Mouse (Mus musculus): ENCODE data around the gene Lrp8. TPM values are rescaled to one million over a fixed set of nuclear protein-coding genes. Genes with fewer than 3 reads are reported as not detected.

Lrp8 gene
- polyA plus RNA-seq, 1 experiment from 2014 or later, result 21.3 TPM

DNA sequence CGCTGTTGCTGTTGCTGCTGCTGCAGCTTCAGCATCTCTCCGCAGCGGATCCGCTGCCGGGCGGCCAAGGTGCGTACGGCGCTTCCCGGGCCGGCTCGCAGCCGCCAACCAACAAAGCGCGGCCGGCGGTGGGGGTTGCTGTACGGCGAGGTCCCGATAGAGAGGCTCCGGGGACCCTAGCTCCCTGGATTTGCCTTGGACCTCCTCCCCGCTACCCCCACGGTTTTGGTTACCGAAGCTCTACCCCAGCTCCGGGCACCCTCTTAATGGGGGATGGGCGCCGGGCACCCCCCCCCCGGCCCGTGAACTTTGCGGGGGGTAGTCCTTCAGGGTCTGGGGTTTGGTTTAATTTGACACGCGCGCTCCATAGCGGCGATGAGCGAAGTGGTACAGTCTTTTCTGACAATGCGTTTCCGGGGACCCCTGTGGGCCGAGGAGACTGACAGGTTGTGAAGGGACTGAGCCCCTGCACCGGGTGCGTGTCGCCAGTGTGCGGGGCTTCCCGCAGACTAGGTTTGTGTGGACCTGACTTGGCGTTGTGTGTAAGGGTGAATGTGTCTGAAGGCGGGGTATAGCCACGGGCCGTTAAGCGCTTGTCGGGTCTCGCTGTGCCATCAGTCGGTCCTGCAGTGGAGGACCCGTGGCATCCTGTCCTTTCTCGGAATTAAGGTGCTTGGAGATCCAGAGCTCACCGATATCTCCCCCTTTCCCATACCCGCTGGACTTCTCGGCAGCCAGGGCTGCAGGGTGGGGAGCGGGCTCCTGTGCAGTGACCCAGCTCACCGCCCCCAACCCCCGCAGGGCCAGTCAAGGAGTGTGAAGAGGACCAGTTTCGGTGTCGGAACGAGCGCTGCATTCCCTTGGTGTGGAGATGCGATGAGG lies 630 bp downstream of the Lrp8 start:
- peak overlapping the region; percentile 95 for H3K9ac ChIP-seq (ENCODE audit: low read length)
- peak; percentile 10 for ATAC-seq (ENCODE audit: low FRiP score)
- peak; percentile 97 for DNase-seq (ENCODE audit: low spot score, missing footprints)
- H3K9me3 ChIP-seq (ENCODE audit: control insufficient read depth, low read length), result no peaks in the 10 kb centered on the region
- H3K4me3 ChIP-seq (ENCODE audit: low read depth, low read length), result peak overlapping the region; percentile 84
- no peaks in the 10 kb centered on the region for H3K36me3 ChIP-seq (ENCODE audit: control insufficient read depth, insufficient read depth, low read length)
- H3K4me1 ChIP-seq (ENCODE audit: control insufficient read depth, insufficient read depth, low read length), result peaks cover 17% of the 10 kb centered on the region
- no peaks in the 10 kb centered on the region for H3K27me3 ChIP-seq (ENCODE audit: control insufficient read depth, insufficient read depth, low read length)
- H3K4me2 ChIP-seq, result peak overlapping the region; percentile 98
- peak overlapping the region; percentile 90 for H3K27ac ChIP-seq (ENCODE audit: low read depth, low read length)
- under 1% methylated on average over 65 of the region's 65 CpGs for WGBS

DNA sequence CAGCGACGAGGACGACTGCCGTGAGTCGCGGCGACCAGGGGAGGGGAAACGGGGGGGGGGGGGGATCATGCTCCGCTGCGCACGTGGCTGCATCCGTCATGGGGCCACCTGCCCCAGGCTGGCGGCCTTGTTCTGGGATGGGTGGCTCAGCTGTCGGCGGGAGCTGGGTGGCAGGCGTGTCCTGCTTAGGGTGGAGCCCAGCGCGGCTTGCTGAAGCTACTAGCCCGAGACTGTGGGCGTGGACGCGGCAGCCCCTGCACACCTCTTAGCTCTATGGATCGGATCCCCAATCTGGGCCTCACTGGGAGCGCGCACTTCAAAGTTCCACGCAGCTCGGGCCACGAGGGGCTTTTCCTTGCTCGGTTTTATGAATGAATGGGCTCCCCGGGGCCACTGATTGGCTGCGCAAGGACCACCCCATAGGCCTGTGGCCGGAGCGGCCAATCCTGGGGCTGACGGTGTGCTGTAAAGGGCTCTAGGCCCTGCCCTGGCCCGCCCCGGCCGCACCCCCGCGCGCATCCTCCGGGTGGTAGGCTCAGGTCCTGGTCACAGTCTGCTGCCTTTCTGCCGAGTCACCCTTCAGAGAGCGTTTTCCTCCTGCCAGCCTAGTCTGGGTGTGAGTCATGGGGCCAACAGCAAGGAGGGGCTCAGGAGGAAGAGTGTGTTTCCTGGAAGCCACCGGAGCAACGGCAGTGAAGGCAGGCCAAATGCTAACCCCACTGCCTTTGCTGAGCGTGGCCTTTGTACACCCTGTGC lies 1.5 kb downstream of the Lrp8 start:
- under 1% methylated on average over 40 of the region's 46 CpGs for WGBS
- Histone ChIP-seq H3K36me3 (ENCODE audit: control insufficient read depth, insufficient read depth, low read length) (no peaks in the 10 kb centered on the region), H3K4me3 (ENCODE audit: low read depth, low read length) (peak overlapping the region; percentile 84), H3K4me1 (ENCODE audit: control insufficient read depth, insufficient read depth, low read length) (peaks cover 17% of the 10 kb centered on the region), H3K27me3 (ENCODE audit: control insufficient read depth, insufficient read depth, low read length) (no peaks in the 10 kb centered on the region), H3K27ac (ENCODE audit: low read depth, low read length) (peak overlapping the region; percentile 90; the same call in 1 of the 2 replicates), H3K4me2 (peak overlapping the region; percentile 98), H3K9me3 (ENCODE audit: control insufficient read depth, low read length) (no peaks in the 10 kb centered on the region), H3K9ac (ENCODE audit: low read length) (peak overlapping the region; percentile 95)
- peak; percentile 97 for DNase-seq (ENCODE audit: low spot score, missing footprints)
- peak; percentile 91 for ATAC-seq (ENCODE audit: low FRiP score)

DNA sequence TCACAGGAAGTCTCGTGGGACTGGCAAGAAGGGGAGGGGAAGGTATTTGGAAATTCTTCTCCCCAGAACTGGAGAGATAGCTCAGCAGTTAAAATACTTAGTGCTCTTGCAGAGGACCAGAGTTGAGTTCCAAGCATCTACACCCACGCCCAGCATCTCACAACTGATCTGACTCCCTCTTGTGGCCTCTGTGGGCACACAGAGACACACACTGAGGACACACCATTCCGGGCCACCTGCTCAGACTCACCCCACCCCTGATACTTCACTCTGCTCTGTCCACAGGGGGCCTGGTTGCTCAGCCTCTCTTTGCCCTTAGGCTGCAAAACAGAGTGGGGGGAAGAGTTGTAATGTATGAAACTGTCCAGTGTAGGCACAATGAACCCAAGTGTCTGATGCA lies 3.4 kb downstream of the Lrp8 start:
- DNase-seq (ENCODE audit: low spot score, missing footprints) (peak; percentile 79), ATAC-seq (ENCODE audit: low FRiP score) (no peak)
- no peak overlapping the region for H3K4me3 ChIP-seq (ENCODE audit: low read depth, low read length)
- 70% methylated on average over 3 of the region's 3 CpGs for WGBS
- H3K9ac ChIP-seq (ENCODE audit: low read length), result no peak overlapping the region
- no peaks in the 10 kb centered on the region for H3K9me3 ChIP-seq (ENCODE audit: control insufficient read depth, low read length)
- no peaks in the 10 kb centered on the region; the same call in 1 of the 2 replicates for H3K36me3 ChIP-seq (ENCODE audit: control insufficient read depth, insufficient read depth, low read length)
- H3K27ac ChIP-seq (ENCODE audit: low read depth, low read length), result no peak overlapping the region
- H3K27me3 ChIP-seq (ENCODE audit: control insufficient read depth, insufficient read depth, low read length), result no peaks in the 10 kb centered on the region
- H3K4me1 ChIP-seq (ENCODE audit: control insufficient read depth, insufficient read depth, low read length), result peaks cover 17% of the 10 kb centered on the region
- no peak overlapping the region for H3K4me2 ChIP-seq

DNA sequence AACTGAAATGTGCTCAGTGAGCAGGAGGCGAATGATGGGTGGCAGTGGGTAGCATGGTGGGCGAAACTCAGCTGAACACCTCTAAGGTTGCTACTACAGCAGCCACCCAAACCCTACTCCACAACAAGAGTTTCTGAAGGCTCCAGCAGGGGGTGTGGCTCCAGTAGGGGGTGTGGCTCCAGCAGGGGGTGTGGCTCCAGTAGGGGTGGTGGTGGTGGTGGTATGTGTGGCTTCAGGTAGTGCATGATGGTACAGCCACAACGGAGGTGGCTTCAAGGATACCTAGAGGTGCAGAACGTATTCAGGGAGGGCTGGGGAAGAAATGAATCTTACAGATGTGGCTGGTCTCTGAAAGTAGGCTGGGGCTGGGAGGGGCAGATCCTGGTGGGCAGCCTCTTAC lies 5.7 kb downstream of the Lrp8 start:
- no peaks in the 10 kb centered on the region for H3K9me3 ChIP-seq (ENCODE audit: control insufficient read depth, low read length)
- no peaks in the 10 kb centered on the region for H3K27me3 ChIP-seq (ENCODE audit: control insufficient read depth, insufficient read depth, low read length)
- no peak overlapping the region for H3K27ac ChIP-seq (ENCODE audit: low read depth, low read length)
- DNase-seq (ENCODE audit: low spot score, missing footprints) (peak; percentile 74), ATAC-seq (ENCODE audit: low FRiP score) (no peak)
- H3K4me1 ChIP-seq (ENCODE audit: control insufficient read depth, insufficient read depth, low read length), result peaks cover 20% of the 10 kb centered on the region
- 73% methylated on average over 4 of the region's 4 CpGs for WGBS
- H3K36me3 ChIP-seq (ENCODE audit: control insufficient read depth, insufficient read depth, low read length), result no peaks in the 10 kb centered on the region; the same call in 1 of the 2 replicates
- H3K4me2 ChIP-seq, result no peak overlapping the region
- H3K4me3 ChIP-seq (ENCODE audit: low read depth, low read length), result no peak overlapping the region
- H3K9ac ChIP-seq (ENCODE audit: low read length), result no peak overlapping the region

DNA sequence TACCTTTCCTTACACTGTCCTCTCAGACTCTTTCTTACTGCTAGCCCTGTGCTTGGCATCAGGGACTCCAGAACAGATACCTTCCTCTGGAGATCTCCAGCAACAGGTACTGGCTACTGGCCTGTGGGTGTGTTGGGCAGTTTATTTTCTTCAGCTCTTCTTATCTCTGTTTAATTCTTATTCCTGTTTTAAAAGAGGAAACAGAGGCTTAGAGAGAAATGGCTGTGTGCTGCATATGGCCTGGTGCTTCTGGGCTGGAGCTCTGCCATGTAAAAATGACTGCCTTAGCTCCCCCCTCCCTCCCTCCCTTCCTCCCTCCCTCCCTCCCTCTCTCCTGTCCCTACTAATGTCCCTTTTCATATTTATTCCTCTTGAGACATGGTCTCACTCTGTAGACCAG lies 6.6 kb downstream of the Lrp8 start:
- DNase-seq (ENCODE audit: low spot score, missing footprints), result no peak
- H3K36me3 ChIP-seq (ENCODE audit: control insufficient read depth, insufficient read depth, low read length), result no peaks in the 10 kb centered on the region; the same call in 1 of the 2 replicates
- H3K27me3 ChIP-seq (ENCODE audit: control insufficient read depth, insufficient read depth, low read length), result no peaks in the 10 kb centered on the region
- H3K9ac ChIP-seq (ENCODE audit: low read length), result no peak overlapping the region
- H3K9me3 ChIP-seq (ENCODE audit: control insufficient read depth, low read length), result no peaks in the 10 kb centered on the region
- H3K4me1 ChIP-seq (ENCODE audit: control insufficient read depth, insufficient read depth, low read length), result peaks cover 17% of the 10 kb centered on the region
- no peak overlapping the region for H3K4me3 ChIP-seq (ENCODE audit: low read depth, low read length)
- no peak overlapping the region for H3K4me2 ChIP-seq
- no peak for ATAC-seq (ENCODE audit: low FRiP score)
- no peak overlapping the region for H3K27ac ChIP-seq (ENCODE audit: low read depth, low read length)

DNA sequence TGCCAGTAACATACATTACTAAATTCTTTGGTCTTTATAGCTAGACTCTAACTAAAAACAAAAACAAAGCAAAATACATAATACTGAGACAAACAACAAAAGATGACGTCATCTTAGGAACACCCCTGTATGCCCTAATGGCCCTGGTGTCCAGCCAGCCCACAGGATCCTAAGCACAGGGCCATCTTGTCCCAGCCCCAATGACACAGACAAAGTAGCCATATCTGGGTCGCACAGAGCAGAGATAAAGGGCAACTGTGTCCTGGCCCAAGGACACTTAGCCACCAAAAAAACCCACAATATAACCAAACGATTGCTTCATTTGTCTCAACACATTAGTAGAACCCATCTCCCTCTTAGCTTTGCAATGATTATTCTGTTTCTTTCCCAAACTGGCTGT lies 8.9 kb downstream of the Lrp8 start:
- Histone ChIP-seq H3K27ac (ENCODE audit: low read depth, low read length) (no peak overlapping the region), H3K36me3 (ENCODE audit: control insufficient read depth, insufficient read depth, low read length) (no peaks in the 10 kb centered on the region; the same call in 1 of the 2 replicates), H3K4me1 (ENCODE audit: control insufficient read depth, insufficient read depth, low read length) (peaks cover 4% of the 10 kb centered on the region), H3K27me3 (ENCODE audit: control insufficient read depth, insufficient read depth, low read length) (no peaks in the 10 kb centered on the region), H3K9ac (ENCODE audit: low read length) (no peak overlapping the region), H3K4me3 (ENCODE audit: low read depth, low read length) (no peak overlapping the region), H3K4me2 (no peak overlapping the region), H3K9me3 (ENCODE audit: control insufficient read depth, low read length) (no peaks in the 10 kb centered on the region)
- DNase-seq (ENCODE audit: low spot score, missing footprints), result peak; percentile 59
- ATAC-seq (ENCODE audit: low FRiP score), result no peak
- 87% methylated on average over 3 of the region's 3 CpGs for WGBS

DNA sequence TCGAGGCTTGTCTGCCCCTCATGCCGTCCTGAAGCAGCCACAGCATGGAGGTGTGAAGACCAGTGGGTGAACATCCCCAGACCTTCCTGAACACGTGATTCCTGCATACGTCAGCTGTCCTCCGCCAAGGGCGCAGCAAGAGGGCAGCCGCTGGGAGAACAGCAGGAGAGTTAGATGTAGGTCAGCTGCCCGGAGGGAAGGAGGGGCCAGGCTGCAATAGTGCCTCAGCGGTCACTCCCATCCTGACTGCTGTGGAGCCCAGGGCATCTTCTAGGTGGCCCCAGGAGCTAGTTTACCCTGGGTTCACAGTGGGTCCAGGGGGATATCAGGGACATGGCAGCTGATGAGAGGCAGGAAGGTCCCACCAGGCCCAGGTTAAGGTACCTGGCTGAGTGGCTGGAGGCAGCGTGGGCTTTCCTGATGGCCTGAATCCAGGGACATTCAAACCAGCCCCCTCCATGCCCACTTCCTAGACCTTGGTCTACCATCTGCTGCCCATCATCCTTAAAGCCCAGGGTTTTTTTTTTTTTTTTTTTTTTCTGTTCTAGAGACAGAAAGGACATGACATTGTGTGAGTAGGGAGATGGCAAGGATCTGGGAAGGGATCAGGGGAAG lies 9.8 kb downstream of the Lrp8 start:
- H3K4me3 ChIP-seq (ENCODE audit: low read depth, low read length), result no peak overlapping the region
- no peaks in the 10 kb centered on the region for H3K27me3 ChIP-seq (ENCODE audit: control insufficient read depth, insufficient read depth, low read length)
- H3K4me2 ChIP-seq, result no peak overlapping the region
- 59% methylated on average over 10 of the region's 10 CpGs for WGBS
- H3K36me3 ChIP-seq (ENCODE audit: control insufficient read depth, insufficient read depth, low read length), result no peaks in the 10 kb centered on the region; the same call in 1 of the 2 replicates
- peaks cover 4% of the 10 kb centered on the region for H3K4me1 ChIP-seq (ENCODE audit: control insufficient read depth, insufficient read depth, low read length)
- no peaks in the 10 kb centered on the region for H3K9me3 ChIP-seq (ENCODE audit: control insufficient read depth, low read length)
- ATAC-seq (ENCODE audit: low FRiP score) (no peak), DNase-seq (ENCODE audit: low spot score, missing footprints) (peak; percentile 73)
- H3K9ac ChIP-seq (ENCODE audit: low read length), result no peak overlapping the region
- no peak overlapping the region for H3K27ac ChIP-seq (ENCODE audit: low read depth, low read length)

DNA sequence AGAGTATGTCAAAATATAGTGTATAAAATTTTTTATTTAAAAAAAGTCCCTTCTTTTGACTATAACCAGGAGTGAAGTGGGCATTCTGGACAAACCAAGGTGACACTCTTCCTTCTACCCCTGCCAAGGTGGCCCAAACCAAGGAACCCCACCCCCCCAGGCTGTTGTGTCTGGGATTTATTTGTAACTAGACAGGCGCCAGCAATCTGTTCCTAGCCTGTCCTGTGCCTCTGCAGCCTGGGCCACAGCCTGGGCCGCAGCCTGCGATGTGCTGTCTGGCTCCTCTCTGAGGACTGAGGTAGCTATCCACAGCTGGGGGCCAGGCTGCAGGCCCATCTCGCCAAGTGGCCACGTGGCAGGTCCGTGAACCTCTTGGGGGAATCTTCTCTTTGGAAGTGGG lies 10.3 kb downstream of the Lrp8 start:
- Histone ChIP-seq H3K4me3 (ENCODE audit: low read depth, low read length) (no peak overlapping the region), H3K9ac (ENCODE audit: low read length) (no peak overlapping the region), H3K27me3 (ENCODE audit: control insufficient read depth, insufficient read depth, low read length) (no peaks in the 10 kb centered on the region), H3K9me3 (ENCODE audit: control insufficient read depth, low read length) (no peaks in the 10 kb centered on the region), H3K4me2 (no peak overlapping the region), H3K27ac (ENCODE audit: low read depth, low read length) (no peak overlapping the region), H3K4me1 (ENCODE audit: control insufficient read depth, insufficient read depth, low read length) (peaks cover 4% of the 10 kb centered on the region), H3K36me3 (ENCODE audit: control insufficient read depth, insufficient read depth, low read length) (no peaks in the 10 kb centered on the region; the same call in 1 of the 2 replicates)
- peak; percentile 49 for DNase-seq (ENCODE audit: low spot score, missing footprints)
- WGBS, result 86% methylated on average over 6 of the region's 6 CpGs
- no peak for ATAC-seq (ENCODE audit: low FRiP score)
